Mouse (Mus musculus) kidney, adult 2 months (tissue): Measurements from ENCODE around the gene Olfr414.

ENCODE experiments used
- CTCF ChIP-seq: fragments of 200-500 bp; conservative IDR thresholded peaks from 2 replicates; pipeline ENCODE4 v1.5.1; 2011; ENCODE audit warnings: low read depth, mild to moderate bottlenecking, control low read depth, low read length, moderate library complexity, mixed read lengths; ENCODE audit not compliant: insufficient read depth, insufficient read length
- POLR2A ChIP-seq: fragments of 200-500 bp; IDR thresholded peaks from one replicate; pipeline ENCODE4 v1.6.1; 2011; ENCODE audit warnings: low read depth, low read length, control low read depth

- TF ChIP-seq CTCF (no peak), POLR2A (no peak)
Observed at GRCm38 (mm10) chr1:174465385-174465784, 41.5 kb downstream of the Olfr414 start.
